Mouse (Mus musculus): ENCODE measurements around the gene Cdh13. TPM values are rescaled to one million over a fixed set of nuclear protein-coding genes. Genes with fewer than 3 reads are reported as not detected.

The Cdh13 gene
- total RNA-seq (2017), result not detected in 2 replicates

GRCm38 (mm10) chr8:118283600-118284111 is at the start of gene Cdh13:
Gene Cdh13 (plus strand): TSS chr8:118283733.
- no peak for ATAC-seq (ENCODE audit: extremely low read depth, insufficient number of reproducible peaks, low FRiP score, poor library complexity, severe bottlenecking)

GRCm38 (mm10) chr8:118235626-118236025 is 47.9 kb upstream of the Cdh13 start:
- no peak for ATAC-seq (ENCODE audit: extremely low read depth, insufficient number of reproducible peaks, low FRiP score, poor library complexity, severe bottlenecking)

GRCm38 (mm10) chr8:118237150-118237620 is 46.3 kb upstream of the Cdh13 start:
- no peak for ATAC-seq (ENCODE audit: extremely low read depth, insufficient number of reproducible peaks, low FRiP score, poor library complexity, severe bottlenecking)

DNA sequence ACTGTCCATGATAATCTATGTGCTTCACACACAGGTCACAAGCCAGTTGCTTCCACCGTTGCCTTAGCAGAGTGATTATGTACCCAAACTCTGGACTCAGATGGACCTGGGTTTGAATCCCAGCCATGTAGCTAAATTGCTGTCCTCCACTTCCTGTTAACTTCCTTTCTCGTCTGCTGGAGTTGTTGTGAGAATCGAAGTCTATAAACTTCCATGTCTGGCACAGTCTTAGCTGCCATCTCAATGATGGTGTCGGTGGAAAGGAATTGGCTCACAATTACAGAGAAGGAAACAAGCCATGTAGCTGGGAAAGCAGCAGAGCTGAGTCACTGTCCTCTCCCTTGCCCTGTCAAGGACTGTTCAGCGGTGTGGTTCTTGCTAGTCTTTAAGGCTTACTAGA is 45.4 kb upstream of the Cdh13 start:
- ATAC-seq (ENCODE audit: extremely low read depth, insufficient number of reproducible peaks, low FRiP score, poor library complexity, severe bottlenecking), result no peak

GRCm38 (mm10) chr8:118239186-118239585 is 44.3 kb upstream of the Cdh13 start:
- no peak for ATAC-seq (ENCODE audit: extremely low read depth, insufficient number of reproducible peaks, low FRiP score, poor library complexity, severe bottlenecking)

- no peak for ATAC-seq (ENCODE audit: extremely low read depth, insufficient number of reproducible peaks, low FRiP score, poor library complexity, severe bottlenecking)
Observed at GRCm38 (mm10) chr8:118249319-118249718, 34.2 kb upstream of the Cdh13 start.

- no peak for ATAC-seq (ENCODE audit: extremely low read depth, insufficient number of reproducible peaks, low FRiP score, poor library complexity, severe bottlenecking)
Observed at GRCm38 (mm10) chr8:118249923-118250322, 33.6 kb upstream of the Cdh13 start.

- no peak for ATAC-seq (ENCODE audit: extremely low read depth, insufficient number of reproducible peaks, low FRiP score, poor library complexity, severe bottlenecking)
Observed at GRCm38 (mm10) chr8:118263117-118263516, 20.4 kb upstream of the Cdh13 start.

DNA sequence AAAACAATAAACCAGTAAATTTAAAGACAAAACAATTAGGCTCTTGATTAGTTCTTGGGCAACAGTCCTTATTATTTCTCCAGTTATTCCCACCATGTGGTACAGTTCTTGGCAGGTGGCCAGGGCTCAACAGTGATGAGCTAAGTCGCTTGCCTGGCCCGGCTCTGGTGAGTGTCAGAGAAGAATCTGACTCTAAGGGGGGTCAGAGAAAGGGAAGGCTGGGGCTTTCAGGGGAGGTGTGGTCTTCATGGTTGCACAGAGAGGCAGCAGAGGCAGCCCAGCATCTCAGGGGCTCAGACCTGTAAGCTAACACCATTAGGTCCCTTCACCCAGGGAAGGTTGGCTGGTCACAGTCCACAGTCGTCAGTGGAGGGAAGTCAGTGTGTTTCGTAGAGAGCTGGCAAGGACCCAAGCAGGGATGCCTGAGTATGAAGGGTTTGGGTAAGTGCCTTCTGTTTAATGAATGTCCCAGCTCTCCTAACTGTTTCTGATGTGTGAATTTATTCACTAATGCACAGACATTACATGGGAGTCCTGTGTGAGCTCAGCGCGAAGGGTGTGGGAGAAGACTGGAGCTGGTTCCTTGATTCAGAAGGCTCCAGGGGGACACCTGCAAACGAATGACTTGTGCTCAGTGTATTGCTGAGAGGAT is 12.7 kb upstream of the Cdh13 start:
- ATAC-seq (ENCODE audit: extremely low read depth, insufficient number of reproducible peaks, low FRiP score, poor library complexity, severe bottlenecking), result no peak

GRCm38 (mm10) chr8:118272493-118272892 is 11.0 kb upstream of the Cdh13 start:
- ATAC-seq (ENCODE audit: extremely low read depth, insufficient number of reproducible peaks, low FRiP score, poor library complexity, severe bottlenecking), result no peak

- ATAC-seq (ENCODE audit: extremely low read depth, insufficient number of reproducible peaks, low FRiP score, poor library complexity, severe bottlenecking), result no peak
Observed at GRCm38 (mm10) chr8:118274243-118274642, 9.3 kb upstream of the Cdh13 start.

- no peak for ATAC-seq (ENCODE audit: extremely low read depth, insufficient number of reproducible peaks, low FRiP score, poor library complexity, severe bottlenecking)
Observed at GRCm38 (mm10) chr8:118274688-118275087, 8.8 kb upstream of the Cdh13 start.

- no peak for ATAC-seq (ENCODE audit: extremely low read depth, insufficient number of reproducible peaks, low FRiP score, poor library complexity, severe bottlenecking)
Observed at GRCm38 (mm10) chr8:118284112-118285029, 838 bp downstream of the Cdh13 start.

GRCm38 (mm10) chr8:118285596-118286281 is 2.2 kb downstream of the Cdh13 start:
- no peak for ATAC-seq (ENCODE audit: extremely low read depth, insufficient number of reproducible peaks, low FRiP score, poor library complexity, severe bottlenecking)

GRCm38 (mm10) chr8:118286282-118287180 is 3.0 kb downstream of the Cdh13 start:
- ATAC-seq (ENCODE audit: extremely low read depth, insufficient number of reproducible peaks, low FRiP score, poor library complexity, severe bottlenecking), result no peak

DNA sequence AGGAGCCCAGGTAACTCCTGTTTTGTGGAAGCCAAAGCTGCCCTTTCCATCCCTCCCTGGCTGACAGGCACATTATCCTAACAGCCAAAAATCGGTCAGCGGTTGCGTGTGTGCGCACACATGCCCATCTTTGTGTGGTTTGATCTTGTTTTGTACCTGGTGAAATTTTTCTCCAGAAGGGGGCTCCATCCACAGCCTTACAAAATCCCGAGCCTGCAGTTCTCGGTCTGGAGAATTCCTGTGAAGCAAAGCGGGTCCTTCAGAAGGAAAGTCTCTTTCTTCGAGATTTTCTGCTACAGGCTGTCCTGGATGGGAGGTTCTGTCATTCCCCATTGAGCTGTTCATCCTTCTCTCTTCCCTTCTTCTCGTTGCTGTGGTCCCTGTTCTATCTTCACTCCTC is 4.0 kb downstream of the Cdh13 start:
- ATAC-seq (ENCODE audit: extremely low read depth, insufficient number of reproducible peaks, low FRiP score, poor library complexity, severe bottlenecking), result no peak

GRCm38 (mm10) chr8:118288259-118288952 is 4.9 kb downstream of the Cdh13 start:
- ATAC-seq (ENCODE audit: extremely low read depth, insufficient number of reproducible peaks, low FRiP score, poor library complexity, severe bottlenecking), result no peak

GRCm38 (mm10) chr8:118289091-118289490 is 5.6 kb downstream of the Cdh13 start:
- ATAC-seq (ENCODE audit: extremely low read depth, insufficient number of reproducible peaks, low FRiP score, poor library complexity, severe bottlenecking), result no peak

All from neutrophil, adult 5-6 weeks (primary cell).